Mouse (Mus musculus): ENCODE data around the gene Esr2. TPM values are rescaled to one million over a fixed set of nuclear protein-coding genes. Genes with fewer than 3 reads are reported as not detected.

Esr2 gene
- total RNA-seq, 1 experiment from 2014 or later, result not detected

DNA sequence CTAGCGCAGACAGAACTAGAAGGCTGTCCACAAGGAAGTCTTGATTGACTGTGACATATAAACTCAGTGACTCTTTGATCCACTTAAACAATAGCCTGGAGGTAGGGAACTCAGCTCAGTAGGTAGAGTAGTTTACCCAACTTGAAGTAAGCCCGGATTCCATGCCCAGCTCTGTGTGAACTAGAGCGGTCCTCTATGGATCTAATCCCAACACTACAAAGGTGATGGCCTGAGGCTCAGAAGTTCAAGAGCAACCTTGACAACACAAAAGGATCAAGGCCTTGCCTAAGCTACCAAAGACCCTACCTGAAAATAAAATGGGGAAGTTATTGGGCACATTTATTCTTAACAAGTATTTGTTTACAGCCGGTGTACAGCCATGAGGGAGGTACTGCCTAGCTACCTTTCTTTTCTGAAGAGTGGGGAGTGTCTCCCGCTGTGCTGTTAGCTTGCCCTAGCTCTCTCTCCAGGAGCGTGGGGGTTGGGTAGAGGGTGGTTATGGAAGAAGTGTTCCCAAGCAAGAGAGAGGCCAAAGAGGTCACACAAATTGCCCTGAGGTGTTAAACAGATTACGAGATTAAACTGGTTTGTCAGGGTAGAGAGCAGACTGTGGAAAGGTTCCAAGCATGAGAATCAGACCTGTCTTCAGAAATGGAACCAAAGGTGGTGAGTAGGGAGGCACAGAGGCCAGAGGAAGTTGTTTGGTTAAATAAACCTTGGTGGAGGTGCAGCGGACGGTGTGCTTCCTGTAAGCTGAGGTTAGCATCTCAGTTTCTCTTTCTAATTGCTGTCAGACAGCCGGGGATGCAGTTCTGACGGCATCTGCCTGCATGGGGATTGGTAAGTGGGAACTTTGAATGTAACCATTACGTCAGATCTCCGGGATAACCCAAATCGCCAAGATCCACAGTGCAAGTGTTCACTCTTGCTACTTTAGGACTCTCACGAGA is 90.8 kb downstream of the Esr2 start:
- no peak for DNase-seq

GRCm38 (mm10) chr12:76085066-76085465 is 92.0 kb downstream of the Esr2 start:
- no peak for DNase-seq

- peak; percentile 43 for DNase-seq
Observed at GRCm38 (mm10) chr12:76081557-76082211, 95.4 kb downstream of the Esr2 start.

DNA sequence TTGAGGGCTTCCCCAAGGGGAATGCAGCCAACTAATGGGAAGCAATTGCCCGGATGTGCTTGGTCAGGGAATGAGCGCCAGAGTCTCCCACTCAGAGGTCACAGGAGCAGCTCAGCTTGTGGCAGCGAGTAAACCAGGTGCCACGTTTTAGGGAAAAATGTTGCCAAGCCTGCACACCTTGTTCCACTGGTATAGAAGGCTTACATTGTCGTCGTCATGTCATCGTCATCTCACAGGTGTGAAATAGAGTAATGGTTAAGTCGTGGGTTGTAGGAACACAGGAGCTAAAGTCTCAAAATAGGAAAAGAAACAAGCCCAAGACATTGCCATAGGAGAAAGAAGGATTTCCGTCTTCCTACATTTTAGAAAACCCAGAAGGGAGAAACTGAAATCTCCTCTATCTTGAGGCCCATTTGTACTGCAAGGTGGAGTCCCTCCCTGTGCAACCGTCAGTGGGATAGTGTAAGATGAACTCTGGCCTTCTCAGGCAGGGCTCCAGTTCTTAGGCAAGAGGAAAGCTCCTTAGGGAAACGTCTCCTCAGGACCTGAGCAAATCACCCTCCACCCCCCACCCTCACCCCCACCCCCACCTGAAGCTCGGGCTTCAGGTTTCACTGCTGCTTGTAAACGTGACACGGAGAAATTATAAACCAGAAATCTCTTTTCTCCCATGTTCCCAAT is 96.0 kb downstream of the Esr2 start:
- no peak for DNase-seq

DNA sequence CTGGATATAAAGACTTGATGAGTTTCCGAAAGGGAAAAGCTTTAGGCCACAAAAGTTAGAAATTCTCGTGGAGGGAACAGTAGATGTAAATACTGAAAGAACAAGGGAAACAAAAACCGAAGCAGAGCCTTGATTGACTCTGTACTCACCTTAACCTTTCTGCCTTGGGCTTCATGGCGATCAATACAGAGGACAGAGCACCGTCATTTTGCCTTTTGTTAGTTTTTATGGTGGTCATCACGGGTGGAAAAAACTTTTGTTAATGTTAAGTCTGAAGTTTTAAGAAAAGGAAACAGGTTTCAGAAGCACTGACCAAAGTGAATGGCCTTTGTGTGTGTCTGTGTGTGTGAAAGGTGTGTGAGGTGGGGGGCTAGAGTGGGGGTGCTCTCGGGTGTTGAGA is 103.1 kb downstream of the Esr2 start:
- no peak for DNase-seq

DNA sequence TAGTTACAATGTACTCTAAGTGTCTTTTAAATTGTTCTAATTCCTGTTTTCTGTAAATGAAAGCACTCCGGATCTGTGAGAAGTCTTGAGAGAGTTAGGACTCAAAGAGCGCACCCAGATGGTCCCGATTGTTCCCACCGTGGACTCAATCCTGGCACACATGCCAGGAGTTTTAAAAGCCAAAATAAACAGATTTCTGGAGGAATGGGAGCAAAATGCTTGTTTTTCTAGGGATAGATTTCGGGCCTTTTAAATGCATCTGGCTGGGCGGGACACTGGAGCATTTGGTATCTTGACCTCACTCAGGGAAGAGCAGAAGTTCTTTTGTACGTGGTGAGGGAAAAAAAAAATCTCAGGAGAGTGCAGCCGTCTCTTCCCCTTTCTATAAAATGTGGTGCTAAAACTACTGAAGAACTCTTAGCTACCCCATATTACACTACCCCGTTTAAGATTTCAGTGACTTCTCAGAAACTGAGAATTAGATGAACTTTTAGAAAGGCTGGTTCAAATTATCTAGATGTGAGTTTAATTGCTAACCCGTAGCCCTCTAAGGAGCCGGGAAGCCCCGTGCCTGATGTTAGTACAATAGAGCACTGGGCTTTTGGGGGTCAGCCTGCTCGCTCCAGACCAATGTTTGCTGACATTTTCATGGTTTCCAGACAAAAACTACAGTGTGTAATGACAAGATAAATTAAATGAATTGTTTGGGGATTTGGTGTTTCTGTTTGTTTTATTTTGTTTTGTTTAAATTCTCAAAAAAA is 103.8 kb downstream of the Esr2 start:
- DNase-seq, result no peak

GRCm38 (mm10) chr12:76071935-76072849 is 104.9 kb downstream of the Esr2 start:
- DNase-seq, result no peak

Other genes with a start within 250 kb of the Esr2 start
- gene Tex21, start 69.5 kb upstream of the Esr2 start, total RNA-seq (2021), result not detected in 2 replicates
- 54.7 and 64.6 TPM in 2 replicates for gene Mthfd1, start 78.0 kb upstream of the Esr2 start, total RNA-seq (2021)
- gene Akap5, start 147.6 kb upstream of the Esr2 start, total RNA-seq (2021), result 0.81 and 1.1 TPM in 2 replicates
- 8.7 and 12.9 TPM in 2 replicates for gene Zbtb25, start 192.3 kb upstream of the Esr2 start, total RNA-seq (2021)
- gene Zbtb1, start 193.0 kb upstream of the Esr2 start, total RNA-seq (2021), result 8.1 and 8.2 TPM in 2 replicates
- 25.6 and 26.3 TPM in 2 replicates for gene Hspa2, start 226.9 kb upstream of the Esr2 start, total RNA-seq (2021)
- 0.52 TPM in 1 of 2 replicates, not detected in the other for gene Ppp1r36, start 240.3 kb upstream of the Esr2 start, total RNA-seq (2021)

Measured in adrenal gland, postnatal 25 days (tissue).